Mouse (Mus musculus): ENCODE measurements around the gene Pxdn.

Pxdn gene

GRCm38 (mm10) chr12:29952102-29952501 lies 14.7 kb downstream of the Pxdn start:
- no peak for DNase-seq (ENCODE audit: low spot score in 2 of 2)

GRCm38 (mm10) chr12:29953999-29954398 lies 16.6 kb downstream of the Pxdn start:
- DNase-seq (ENCODE audit: low spot score in 2 of 2) = no peak

- no peak for DNase-seq (ENCODE audit: low spot score in 2 of 2)
These were observed 17.1 kb downstream of the Pxdn start for GRCm38 (mm10) chr12:29954464-29954863.

GRCm38 (mm10) chr12:29956969-29957368 lies 19.6 kb downstream of the Pxdn start:
- DNase-seq (ENCODE audit: low spot score in 2 of 2) = no peak

GRCm38 (mm10) chr12:29958637-29959036 lies 21.2 kb downstream of the Pxdn start:
- no peak for DNase-seq (ENCODE audit: low spot score in 2 of 2)

- DNase-seq (ENCODE audit: low spot score in 2 of 2) = no peak
These were observed 23.6 kb downstream of the Pxdn start for GRCm38 (mm10) chr12:29961041-29961440.

- DNase-seq (ENCODE audit: low spot score in 2 of 2) = no peak
These were observed 27.6 kb downstream of the Pxdn start for GRCm38 (mm10) chr12:29965016-29965415.

- DNase-seq (ENCODE audit: low spot score in 2 of 2) = no peak
These were observed 34.5 kb downstream of the Pxdn start for GRCm38 (mm10) chr12:29971795-29972464.

- DNase-seq (ENCODE audit: low spot score in 2 of 2) = no peak
These were observed 35.1 kb downstream of the Pxdn start for GRCm38 (mm10) chr12:29972533-29972932.

- no peak for DNase-seq (ENCODE audit: low spot score in 2 of 2)
These were observed 42.7 kb downstream of the Pxdn start for GRCm38 (mm10) chr12:29980076-29980475.

GRCm38 (mm10) chr12:29981722-29982293 lies 44.4 kb downstream of the Pxdn start:
- no peak for DNase-seq (ENCODE audit: low spot score in 2 of 2)

- DNase-seq (ENCODE audit: low spot score in 2 of 2) = no peak
These were observed 45.8 kb downstream of the Pxdn start for GRCm38 (mm10) chr12:29983190-29983589.

GRCm38 (mm10) chr12:29985126-29985525 lies 47.7 kb downstream of the Pxdn start:
- DNase-seq (ENCODE audit: low spot score in 2 of 2) = no peak

- DNase-seq (ENCODE audit: low spot score in 2 of 2) = no peak
These were observed 48.8 kb downstream of the Pxdn start for GRCm38 (mm10) chr12:29986241-29986640.

GRCm38 (mm10) chr12:29998895-29999294 lies 61.5 kb downstream of the Pxdn start:
- no peak for DNase-seq (ENCODE audit: low spot score in 2 of 2)

GRCm38 (mm10) chr12:30001951-30002350 lies 64.5 kb downstream of the Pxdn start:
- no peak for DNase-seq (ENCODE audit: low spot score in 2 of 2)

- no peak for DNase-seq (ENCODE audit: low spot score in 2 of 2)
These were observed 66.4 kb downstream of the Pxdn start for GRCm38 (mm10) chr12:30003680-30004364.

GRCm38 (mm10) chr12:30004365-30004723 lies 66.9 kb downstream of the Pxdn start:
- no peak for DNase-seq (ENCODE audit: low spot score in 2 of 2)

GRCm38 (mm10) chr12:30006586-30006985 lies 69.2 kb downstream of the Pxdn start:
- DNase-seq (ENCODE audit: low spot score in 2 of 2) = no peak

GRCm38 (mm10) chr12:30008741-30009140 lies 71.3 kb downstream of the Pxdn start:
- DNase-seq (ENCODE audit: low spot score in 2 of 2) = no peak

GRCm38 (mm10) chr12:30015501-30015900 lies 78.1 kb downstream of the Pxdn start:
- no peak for DNase-seq (ENCODE audit: low spot score in 2 of 2)

- no peak for DNase-seq (ENCODE audit: low spot score in 2 of 2)
These were observed 79.7 kb downstream of the Pxdn start for GRCm38 (mm10) chr12:30017131-30017530.

GRCm38 (mm10) chr12:30020447-30020846 lies 83.0 kb downstream of the Pxdn start:
- no peak for DNase-seq (ENCODE audit: low spot score in 2 of 2)

Measured in spleen, postnatal 4 days (tissue).